ENCODE assay signal across 38 mouse cellular contexts in the genomic region with DNA sequence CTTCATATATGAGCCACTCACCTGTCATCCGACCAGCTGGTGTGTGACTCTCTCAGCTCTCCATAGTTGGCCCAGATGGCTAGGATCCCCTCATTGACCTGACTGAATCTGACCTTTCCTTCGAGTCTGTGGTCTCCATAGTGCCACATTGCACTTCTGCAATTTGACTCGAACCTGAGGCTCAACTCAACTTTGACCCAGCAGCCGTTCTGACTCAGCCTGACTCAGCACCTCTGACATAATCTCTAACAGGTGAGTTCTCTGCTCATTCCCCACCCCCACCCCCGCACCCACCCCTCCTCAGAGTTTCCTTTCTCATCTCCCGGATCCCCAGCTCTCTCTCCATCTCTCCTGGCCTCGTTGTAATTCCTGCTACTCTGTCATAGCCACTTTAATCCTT. TPM values are rescaled to one million over a fixed set of nuclear protein-coding genes. Genes with fewer than 3 reads are reported as not detected.
"Had no signal": no experiment of that assay in that cellular context is flagged by ENCODE, and none has a peak within 500 bp of the region (broad histone marks: within the 10 kb centered on the region; RNA-seq: fewer than 3 reads in every experiment).

No protein-coding gene starts in this region.

- H3K9me3 ChIP-seq: limb, embryonic 10.5 days; limb, embryonic 12.5 days; limb, embryonic 13.5 days; limb, embryonic 15.5 days; lung, embryonic 15.5 days; midbrain, embryonic 13.5 days; midbrain, embryonic 15.5 days; neural tube, embryonic 12.5 days had no signal

- H3K9ac ChIP-seq: limb, embryonic 12.5 days; limb, embryonic 13.5 days; limb, embryonic 15.5 days; liver, embryonic 12.5 days; liver, embryonic 13.5 days; liver, embryonic 14.5 days; liver, embryonic 15.5 days; liver, postnatal 0 days; lung, embryonic 14.5 days; lung, embryonic 15.5 days; midbrain, embryonic 12.5 days; midbrain, embryonic 13.5 days; midbrain, embryonic 15.5 days; neural tube, embryonic 12.5 days had no signal

- H3K27ac ChIP-seq: limb, embryonic 10.5 days; limb, embryonic 12.5 days; limb, embryonic 13.5 days; limb, embryonic 15.5 days; liver, embryonic 12.5 days; liver, embryonic 13.5 days; liver, embryonic 14.5 days; liver, embryonic 15.5 days; lung, embryonic 15.5 days; macrophage; midbrain, embryonic 10.5 days; midbrain, embryonic 12.5 days; midbrain, embryonic 13.5 days; midbrain, embryonic 15.5 days; neural tube, embryonic 12.5 days had no signal

- H3K36me3 ChIP-seq: limb, embryonic 10.5 days; limb, embryonic 12.5 days; limb, embryonic 13.5 days; limb, embryonic 15.5 days; liver, embryonic 12.5 days; liver, embryonic 13.5 days; liver, embryonic 15.5 days; lung, embryonic 15.5 days; midbrain, embryonic 10.5 days; midbrain, embryonic 12.5 days; midbrain, embryonic 13.5 days; midbrain, embryonic 15.5 days; neural tube, embryonic 12.5 days had no signal

- H3K4me3 ChIP-seq: limb, embryonic 10.5 days; limb, embryonic 12.5 days; limb, embryonic 13.5 days; limb, embryonic 15.5 days; liver, embryonic 12.5 days; liver, embryonic 13.5 days; liver, embryonic 15.5 days; lung, embryonic 15.5 days; megakaryocyte, embryonic 14.5 days; midbrain, embryonic 10.5 days; midbrain, embryonic 12.5 days; midbrain, embryonic 13.5 days; midbrain, embryonic 15.5 days; myocyte; neural tube, embryonic 12.5 days had no signal

- DNase-seq: left cerebral cortex, postnatal 4 days; liver; liver, embryonic 13.5 days; liver, postnatal 0 days; lung, adult 18-20 months; lung, adult 2 months; lung, embryonic 14.5 days; lung, postnatal 10 days; lung, postnatal 14 days; lung, postnatal 36 days; lung, postnatal 4 days; midbrain, embryonic 14.5 days had no signal

- ATAC-seq: liver, embryonic 12.5 days; liver, postnatal 0 days; lung, postnatal 0 days; midbrain, embryonic 13.5 days; midbrain, embryonic 15.5 days; midbrain, embryonic 16.5 days had no signal

RNA-seq across cellular contexts. Expression of a gene that starts 4.7 kb away (rescaled TPM):
- total RNA-seq: liver, adult 2 months; megakaryocyte, adult 5-6 weeks; megakaryocyte-erythroid progenitor cell, adult 5-6 weeks; monocyte, adult 5-6 weeks had no signal
- polyA plus RNA-seq: limb, embryonic 10.5 days; limb, embryonic 11.5 days; limb, embryonic 12.5 days; limb, embryonic 13.5 days; limb, embryonic 15.5 days; liver, adult 2 months; liver, embryonic 15.5 days; liver, postnatal 0 days; lung, embryonic 14.5 days; lung, embryonic 15.5 days; lung, embryonic 16.5 days; lung, postnatal 0 days; macrophage; midbrain, embryonic 10.5 days; midbrain, embryonic 11.5 days; midbrain, embryonic 13.5 days; midbrain, embryonic 14.5 days; myocyte; neural tube, embryonic 11.5 days; neural tube, embryonic 12.5 days had no signal
